In the genomic region with DNA sequence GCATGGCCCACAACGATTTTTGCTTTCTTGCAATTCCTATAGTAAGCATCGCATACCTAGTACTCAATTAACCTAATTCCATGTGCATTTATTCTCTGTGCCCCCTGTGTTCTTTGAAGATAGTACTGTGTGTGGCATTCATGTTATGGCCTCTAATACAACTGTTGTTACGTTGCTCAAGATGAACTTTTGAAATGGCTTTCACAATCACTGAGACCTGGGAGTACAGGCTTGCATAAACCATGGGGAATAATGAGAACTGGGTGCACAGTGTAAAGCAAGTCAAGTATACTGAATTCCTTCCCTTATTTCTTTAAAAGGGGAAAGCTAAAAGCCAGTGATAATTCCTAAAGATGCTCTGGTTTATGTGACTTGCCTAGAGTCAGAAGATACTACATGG, we compare ENCODE assay signal across 28 mouse cellular contexts.
DNase-seq lines count a peak whose midpoint lies in the region; ATAC-seq and TF ChIP-seq lines count a peak whose summit lies in the region.
"Had no signal": no experiment of that assay in that cellular context is flagged by ENCODE, and none has a peak within 500 bp of the region (broad histone marks: within the 10 kb centered on the region; RNA-seq: fewer than 3 reads in every experiment).

No protein-coding gene starts in this region.

- ATAC-seq in liver, embryonic 12.5 days = no peak
- peak; percentile 61 for ATAC-seq in megakaryocyte, adult 5-6 weeks (ENCODE audit: poor library complexity, severe bottlenecking)
- ATAC-seq in forebrain, embryonic 14.5 days = no peak
- ATAC-seq: forebrain, embryonic 15.5 days; Patski had no signal

- H3K4me1 ChIP-seq in liver, adult 2 months (ENCODE audit: control insufficient read depth, insufficient read depth, low read length) = no peaks in the 10 kb centered on the region
- H3K4me1 ChIP-seq in liver, embryonic 12.5 days = no peaks in the 10 kb centered on the region
- no peaks in the 10 kb centered on the region for H3K4me1 ChIP-seq in forebrain, embryonic 14.5 days (ENCODE audit: control insufficient read depth, insufficient read depth, low read length)
- H3K4me1 ChIP-seq: embryonic facial prominence, embryonic 12.5 days; embryonic facial prominence, embryonic 15.5 days; forebrain, embryonic 15.5 days; heart, embryonic 10.5 days; heart, embryonic 13.5 days; hindbrain, embryonic 12.5 days; hindbrain, embryonic 15.5 days had no signal

- no peaks in the 10 kb centered on the region for H3K79me2 ChIP-seq in liver, adult 2 months (ENCODE audit: control insufficient read depth, insufficient read depth, low read length)

- no peak for TF ChIP-seq POLR2A in liver, adult 2 months (IDR thresholded peaks at IDR 0.05; ENCODE audit: extremely low read depth, insufficient read depth, low read length)

- H3K27ac ChIP-seq in liver, adult 2 months (replicated peaks; ENCODE audit: insufficient read depth, low read depth, low read length) = no peak overlapping the region
- no peak overlapping the region for H3K27ac ChIP-seq in liver, embryonic 12.5 days
- H3K27ac ChIP-seq in forebrain, embryonic 14.5 days (ENCODE audit: low read depth, low read length) = no peak overlapping the region
- H3K27ac ChIP-seq: embryonic facial prominence, embryonic 12.5 days; embryonic facial prominence, embryonic 15.5 days; forebrain, embryonic 15.5 days; heart, adult 2 months; heart, embryonic 10.5 days; heart, embryonic 13.5 days; hindbrain, embryonic 12.5 days; hindbrain, embryonic 15.5 days had no signal

- WGBS in liver, adult 2 months = 61% methylated on average over 3 of the region's 3 CpGs
- 55% methylated on average over 3 of the region's 3 CpGs for WGBS in liver, embryonic 12.5 days (ENCODE audit: insufficient replicate concordance)
- WGBS in forebrain, embryonic 14.5 days = 62% methylated on average over 3 of the region's 3 CpGs

- H3K9ac ChIP-seq in liver, adult 2 months (ENCODE audit: low read depth, low read length) = no peak overlapping the region
- H3K9ac ChIP-seq in liver, embryonic 12.5 days = no peak overlapping the region
- H3K9ac ChIP-seq in forebrain, embryonic 14.5 days (ENCODE audit: low read length) = no peak overlapping the region
- H3K9ac ChIP-seq: embryonic facial prominence, embryonic 12.5 days; embryonic facial prominence, embryonic 15.5 days; forebrain, embryonic 15.5 days; heart, embryonic 13.5 days; hindbrain, embryonic 12.5 days; hindbrain, embryonic 15.5 days had no signal

- no peaks in the 10 kb centered on the region for H3K9me3 ChIP-seq in liver, embryonic 12.5 days (replicated peaks)
- H3K9me3 ChIP-seq in forebrain, embryonic 14.5 days (replicated peaks; ENCODE audit: control insufficient read depth, low read length) = no peaks in the 10 kb centered on the region
- H3K9me3 ChIP-seq: embryonic facial prominence, embryonic 12.5 days; embryonic facial prominence, embryonic 15.5 days; forebrain, embryonic 15.5 days; G1E; heart, embryonic 10.5 days; heart, embryonic 13.5 days; hindbrain, embryonic 12.5 days; hindbrain, embryonic 15.5 days had no signal

- no peaks in the 10 kb centered on the region for H3K27me3 ChIP-seq in liver, adult 2 months (ENCODE audit: control insufficient read depth, insufficient read depth, low read length)
- no peaks in the 10 kb centered on the region for H3K27me3 ChIP-seq in liver, embryonic 12.5 days (replicated peaks)
- H3K27me3 ChIP-seq in forebrain, embryonic 14.5 days (replicated peaks; ENCODE audit: control insufficient read depth, insufficient read depth, low read length) = no peaks in the 10 kb centered on the region
- H3K27me3 ChIP-seq: CH12.LX; embryonic facial prominence, embryonic 12.5 days; embryonic facial prominence, embryonic 15.5 days; forebrain, embryonic 15.5 days; heart, embryonic 13.5 days; hindbrain, embryonic 12.5 days; hindbrain, embryonic 15.5 days had no signal

- no peak for TF ChIP-seq CTCF in liver, adult 2 months (IDR thresholded peaks at IDR 0.05; ENCODE audit: low read depth, low read length)

- H3K4me3 ChIP-seq in liver, adult 2 months (ENCODE audit: insufficient read depth, low read depth, low read length) = no peak overlapping the region
- H3K4me3 ChIP-seq in liver, embryonic 12.5 days = no peak overlapping the region
- H3K4me3 ChIP-seq in forebrain, embryonic 14.5 days (ENCODE audit: low read depth, low read length) = no peak overlapping the region
- H3K4me3 ChIP-seq: embryonic facial prominence, embryonic 12.5 days; embryonic facial prominence, embryonic 15.5 days; forebrain, embryonic 15.5 days; heart, adult 2 months; heart, embryonic 10.5 days; heart, embryonic 13.5 days; hindbrain, embryonic 12.5 days; hindbrain, embryonic 15.5 days had no signal

- peak; percentile 25 for DNase-seq in liver, adult 2 months (ENCODE audit: extremely low read depth, low read depth, low spot score)
- DNase-seq in lung, postnatal 25 days (ENCODE audit: low spot score) = peak; percentile 30
- no peak for DNase-seq in lung, postnatal 10 days
- no peak for DNase-seq in adrenal gland, postnatal 4 days (ENCODE audit: low spot score in 2 of 2)
- DNase-seq in forebrain, embryonic 14.5 days (ENCODE audit: low spot score) = no peak
- DNase-seq: adrenal gland, postnatal 10 days; adrenal gland, postnatal 36 days; B cell, adult 2 months; cerebellum, adult 11 months; cerebellum, adult 2 months; cerebellum, adult 9-11 months; cerebellum, postnatal 25 days; gastrocnemius, postnatal 25 days; heart, adult 2 months; heart, postnatal 14 days; heart, postnatal 4 days had no signal

- H3K36me3 ChIP-seq in liver, adult 2 months (ENCODE audit: control insufficient read depth, insufficient read depth, low read length) = no peaks in the 10 kb centered on the region
- no peaks in the 10 kb centered on the region for H3K36me3 ChIP-seq in liver, embryonic 12.5 days
- no peaks in the 10 kb centered on the region for H3K36me3 ChIP-seq in forebrain, embryonic 14.5 days (ENCODE audit: control insufficient read depth, insufficient read depth, low read length)
- H3K36me3 ChIP-seq: embryonic facial prominence, embryonic 12.5 days; embryonic facial prominence, embryonic 15.5 days; forebrain, embryonic 15.5 days; G1E; heart, embryonic 10.5 days; heart, embryonic 13.5 days; hindbrain, embryonic 12.5 days; hindbrain, embryonic 15.5 days had no signal

- no peak overlapping the region for H3K4me2 ChIP-seq in liver, embryonic 12.5 days
- H3K4me2 ChIP-seq in forebrain, embryonic 14.5 days (ENCODE audit: low read length) = no peak overlapping the region
- H3K4me2 ChIP-seq: embryonic facial prominence, embryonic 12.5 days; embryonic facial prominence, embryonic 15.5 days; forebrain, embryonic 15.5 days; heart, embryonic 13.5 days; hindbrain, embryonic 12.5 days; hindbrain, embryonic 15.5 days had no signal

Comparison
In these comparisons a context has a peak if more than half of its experiments do, and no peak if none do; other contexts are left out.
1. DNase-seq: peak in liver, adult 2 months (single experiment) and lung, postnatal 25 days (single experiment); none in lung, postnatal 10 days (single experiment), adrenal gland, postnatal 4 days (0 of 2) and forebrain, embryonic 14.5 days (single experiment).